Mouse (Mus musculus) gonadal fat pad, adult 2 months (tissue): ENCODE data around the gene Smim24. TPM values are rescaled to one million over a fixed set of nuclear protein-coding genes. Genes with fewer than 3 reads are reported as not detected.

ENCODE experiments used
- DNase-seq: peaks from one replicate; pipeline ENCODE4 v3.0.0-alpha.2; 2012; ENCODE audit warnings: low read depth
- polyA plus RNA-seq: library from polyadenylated mRNA; depleted of rRNA; stranded (reverse); fragments of >200 nt; gene quantifications from 2 replicates; pipeline ENCODE4 v1.2.3, GENCODE M21; 2012

Smim24 gene
- polyA plus RNA-seq, 1 experiment, result 28.6 TPM

GRCm38 (mm10) chr10:81410350-81410749, 17.5 kb downstream of the Smim24 start:
- DNase-seq, result no peak

DNA sequence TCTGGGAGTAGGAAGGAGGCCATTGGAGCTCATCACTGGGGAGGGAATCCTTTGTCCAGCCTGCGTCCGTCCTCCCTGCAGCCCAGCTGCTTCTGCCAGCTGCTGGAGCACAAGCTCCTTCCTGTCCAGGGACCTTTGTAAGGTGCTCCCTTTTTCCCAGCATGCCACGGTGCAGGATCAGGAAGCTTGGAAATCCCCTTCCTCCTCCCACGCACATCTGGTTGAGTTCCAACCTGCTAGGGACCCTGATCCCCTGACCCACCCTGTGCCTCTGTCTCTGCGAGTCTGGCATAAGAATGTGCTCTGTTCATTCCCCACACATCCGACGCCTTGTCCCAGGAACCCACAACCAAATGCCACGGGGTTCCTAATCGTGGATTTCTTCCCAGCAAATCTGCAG, 18.1 kb downstream of the Smim24 start:
- no peak for DNase-seq

DNA sequence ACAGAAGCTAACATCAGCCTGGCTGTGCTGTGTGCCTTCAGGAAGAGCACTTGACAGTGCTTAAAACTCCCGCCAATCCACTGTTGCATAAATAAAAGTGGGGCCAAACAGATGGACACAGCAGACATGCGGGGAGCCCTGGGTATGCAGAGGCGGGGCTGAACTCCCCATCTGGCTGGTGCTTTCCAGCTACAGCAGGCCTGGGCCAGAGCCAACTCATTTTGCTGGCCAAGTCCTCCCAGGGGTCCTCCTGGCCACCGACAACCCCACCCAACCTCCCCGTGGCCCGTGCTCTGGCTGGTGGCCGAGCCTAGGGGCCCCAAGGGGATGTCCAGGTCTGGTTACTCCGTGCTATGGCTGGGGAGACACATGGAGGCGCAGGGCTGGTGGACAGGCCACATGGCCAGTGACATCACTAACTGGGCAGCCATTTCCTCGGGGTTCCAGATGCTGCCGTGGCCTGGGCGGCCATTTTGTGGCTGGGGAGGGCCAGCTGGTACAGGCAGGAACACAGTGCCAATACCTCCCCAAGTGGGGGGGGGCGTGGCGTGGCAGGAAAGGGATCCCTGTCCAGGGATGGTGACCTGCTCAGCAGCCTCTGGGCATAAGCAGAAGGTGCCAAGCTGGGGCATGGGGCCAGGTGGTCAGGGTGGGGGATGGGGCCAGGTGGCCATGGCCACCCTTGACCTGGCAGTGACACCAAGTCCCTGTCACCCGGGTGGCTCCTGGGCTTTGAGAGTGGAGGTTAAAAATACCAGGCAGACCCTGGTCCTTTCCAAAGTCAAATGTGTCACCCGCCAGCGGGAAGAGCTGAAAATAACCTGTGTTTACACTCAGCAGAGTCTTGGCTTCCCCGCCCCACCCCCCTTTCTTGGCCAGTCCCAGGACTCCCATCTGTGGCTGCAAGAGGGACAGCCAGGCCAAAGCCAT, 18.9 kb downstream of the Smim24 start:
- DNase-seq, result no peak

DNA sequence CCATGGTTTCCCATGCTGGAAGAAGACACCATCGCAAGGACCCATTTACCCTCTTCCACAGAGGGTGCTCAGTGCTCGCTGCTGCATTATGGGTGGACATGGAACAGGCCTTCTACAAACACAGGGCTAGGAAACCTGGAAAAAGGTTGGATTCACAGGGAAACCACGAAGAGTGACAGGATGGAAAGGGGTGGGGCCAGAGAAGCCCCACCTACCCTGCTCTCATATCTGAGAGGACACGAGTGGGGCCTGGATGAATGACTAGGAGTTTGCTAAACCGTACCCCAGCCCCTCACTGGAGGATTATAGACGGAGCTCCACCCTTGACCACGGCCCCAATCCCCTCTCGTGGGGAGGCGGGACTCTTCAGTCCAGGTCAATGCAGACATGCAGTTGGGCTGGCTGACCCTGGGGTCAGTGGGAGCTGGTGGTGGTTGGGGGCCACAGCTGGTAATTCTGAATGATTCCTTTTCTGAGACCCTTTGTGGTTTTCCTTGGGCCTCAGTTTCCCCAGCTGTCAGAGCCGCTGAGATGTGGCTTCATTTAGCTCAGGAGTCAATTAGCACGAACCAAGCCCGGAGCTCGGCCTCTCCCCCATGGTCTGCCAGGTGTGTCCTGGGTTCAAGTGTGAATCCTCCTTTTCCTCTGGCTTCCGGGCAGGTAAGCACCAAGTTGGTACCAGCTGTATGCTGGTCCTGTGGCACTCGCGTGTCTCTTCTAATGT, 19.9 kb downstream of the Smim24 start:
- no peak for DNase-seq

- no peak for DNase-seq
Observed at GRCm38 (mm10) chr10:81413310-81414261, 20.7 kb downstream of the Smim24 start.

- DNase-seq, result no peak
Observed at GRCm38 (mm10) chr10:81414682-81415081, 21.8 kb downstream of the Smim24 start.

- no peak for DNase-seq
Observed at GRCm38 (mm10) chr10:81415146-81415545, 22.3 kb downstream of the Smim24 start.

DNA sequence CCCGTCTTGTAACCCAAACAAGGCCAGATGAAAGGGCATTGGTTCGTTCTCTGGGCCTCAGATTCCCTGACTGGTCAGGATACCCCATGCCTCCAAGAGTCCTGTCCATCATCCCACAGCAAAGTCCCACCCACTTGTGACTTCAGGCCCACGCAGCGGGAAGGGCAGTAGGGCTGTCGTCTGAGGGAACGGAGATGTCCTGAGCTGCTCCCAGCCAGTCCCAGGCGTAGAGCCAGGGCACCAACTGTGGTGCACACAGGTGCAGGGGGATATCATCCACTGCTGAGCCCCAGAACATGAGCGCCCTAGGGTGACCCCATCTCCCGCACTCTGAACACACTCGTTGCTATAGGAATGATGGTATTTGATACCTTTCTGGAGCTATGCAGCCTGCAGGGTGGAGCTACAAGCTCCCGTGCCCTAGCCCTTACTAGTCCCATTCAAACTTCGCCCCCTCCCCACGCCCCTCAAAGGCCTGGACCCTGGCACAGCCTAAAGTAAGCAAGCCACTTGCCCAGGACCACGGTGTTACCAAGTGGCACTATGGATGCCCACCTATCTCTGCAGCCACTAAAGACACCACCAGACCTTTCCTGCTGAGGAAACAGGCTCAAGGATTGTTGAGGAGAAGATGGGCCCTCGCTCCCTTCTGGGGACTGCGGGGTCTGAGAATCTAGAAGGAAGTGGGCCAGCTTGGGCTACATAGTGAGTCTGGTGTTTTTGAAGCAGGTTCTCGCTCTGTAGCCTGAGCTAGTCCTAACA, 22.9 kb downstream of the Smim24 start:
- DNase-seq, result no peak

DNA sequence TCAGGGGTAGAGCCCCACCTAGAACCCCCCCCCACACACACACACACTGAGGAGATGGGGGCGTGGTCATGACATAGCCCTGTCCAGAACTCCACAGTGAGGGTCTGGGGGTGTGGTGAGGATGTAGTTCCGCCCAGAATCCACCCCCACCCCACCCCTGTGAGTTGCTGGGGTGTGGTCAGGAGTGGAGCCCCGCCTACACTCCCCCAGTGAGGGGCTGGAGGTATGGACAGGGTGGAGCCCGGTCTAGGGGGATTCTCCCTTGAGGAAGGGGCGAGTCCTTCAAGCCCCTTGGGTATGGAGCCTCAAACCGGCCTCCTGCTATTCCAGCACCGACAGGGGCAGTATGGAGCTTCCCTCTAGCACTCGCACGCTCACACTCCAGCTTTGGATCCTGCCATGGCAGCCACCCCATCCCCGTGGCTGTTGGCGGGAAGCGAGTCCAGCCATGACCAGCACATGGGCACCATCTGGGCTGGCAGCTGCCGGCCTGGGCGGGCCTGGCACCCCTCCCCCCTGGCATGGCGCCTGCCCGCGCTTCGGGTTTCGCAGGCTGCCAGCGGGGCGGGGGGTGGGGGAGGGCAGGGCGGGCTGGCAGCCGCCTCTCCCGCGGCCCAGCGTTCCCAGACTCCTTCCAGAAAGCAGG, 23.9 kb downstream of the Smim24 start:
- DNase-seq, result no peak

GRCm38 (mm10) chr10:81417227-81418215, 24.7 kb downstream of the Smim24 start:
- DNase-seq, result no peak

DNA sequence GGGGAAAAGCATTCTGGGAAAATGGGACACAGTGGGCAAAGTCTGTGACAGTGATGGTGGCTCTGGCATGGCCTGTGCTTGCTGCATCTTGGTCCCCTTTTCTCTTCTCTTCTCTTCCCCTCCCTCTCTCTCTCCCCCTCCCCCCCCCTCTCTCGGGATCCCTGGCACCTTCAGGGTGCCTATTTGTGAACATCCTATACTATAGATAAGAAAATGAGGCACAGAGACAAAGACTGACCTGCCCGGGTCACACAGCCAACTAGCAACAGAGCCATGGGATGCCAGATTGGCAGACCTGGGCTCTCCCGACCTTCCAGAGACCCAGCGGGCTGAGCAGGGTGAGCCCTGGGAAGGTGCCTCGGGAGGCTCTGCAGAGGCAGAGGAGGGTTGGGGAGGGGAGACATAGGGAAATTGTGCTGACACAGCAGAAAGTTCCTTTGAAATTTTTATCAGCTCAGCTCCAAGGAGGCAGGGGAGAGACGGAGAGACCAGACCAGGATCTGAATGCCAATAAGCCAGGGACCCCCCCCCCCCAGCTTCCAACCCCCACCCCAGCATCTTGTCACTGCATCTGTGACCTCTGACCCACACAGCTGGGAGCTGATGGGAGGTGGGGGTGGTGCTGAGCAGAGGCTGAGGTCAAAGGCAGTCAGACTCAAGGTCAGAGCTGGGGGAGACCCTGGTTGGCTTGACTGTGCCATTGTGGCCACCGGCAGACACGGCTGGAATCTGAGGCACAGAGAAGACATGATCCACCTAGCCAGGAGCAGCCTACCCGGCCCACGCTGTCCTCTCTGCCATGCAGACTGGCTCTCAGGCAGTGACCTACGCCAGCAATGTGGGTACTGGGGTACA, 25.6 kb downstream of the Smim24 start:
- no peak for DNase-seq

GRCm38 (mm10) chr10:81419111-81419928, 26.5 kb downstream of the Smim24 start:
- DNase-seq, result no peak

DNA sequence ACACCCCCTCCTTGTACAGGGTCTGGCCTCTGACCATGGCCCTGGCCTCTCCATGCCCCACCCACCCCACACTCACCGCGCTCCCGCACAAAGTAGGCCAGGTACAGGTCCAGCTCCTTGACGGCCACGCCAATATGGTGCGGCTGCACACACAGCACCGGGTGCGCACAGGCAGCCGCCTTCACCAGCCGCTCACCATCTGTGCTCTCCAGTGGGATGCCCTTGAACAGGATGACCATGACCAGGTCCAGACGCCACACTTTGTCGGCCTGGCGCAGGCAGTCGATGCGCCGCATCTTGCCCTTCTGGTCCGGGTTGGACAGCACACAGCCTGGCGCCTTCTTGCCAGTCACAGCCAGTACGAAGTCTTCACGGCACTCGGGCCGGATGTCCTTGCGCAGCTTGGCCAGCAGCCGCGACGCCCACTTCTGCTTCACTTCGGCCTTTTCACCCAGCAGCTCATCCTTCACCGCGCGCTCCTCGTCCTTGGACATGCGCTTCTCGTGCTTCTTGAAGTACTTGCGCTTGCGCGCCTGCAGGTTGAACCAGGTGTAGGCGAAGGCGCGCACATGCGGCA, 27.4 kb downstream of the Smim24 start:
- DNase-seq, result no peak

GRCm38 (mm10) chr10:81421041-81421796, 28.4 kb downstream of the Smim24 start:
- no peak for DNase-seq

GRCm38 (mm10) chr10:81421797-81422100, 28.9 kb downstream of the Smim24 start:
- no peak for DNase-seq

DNA sequence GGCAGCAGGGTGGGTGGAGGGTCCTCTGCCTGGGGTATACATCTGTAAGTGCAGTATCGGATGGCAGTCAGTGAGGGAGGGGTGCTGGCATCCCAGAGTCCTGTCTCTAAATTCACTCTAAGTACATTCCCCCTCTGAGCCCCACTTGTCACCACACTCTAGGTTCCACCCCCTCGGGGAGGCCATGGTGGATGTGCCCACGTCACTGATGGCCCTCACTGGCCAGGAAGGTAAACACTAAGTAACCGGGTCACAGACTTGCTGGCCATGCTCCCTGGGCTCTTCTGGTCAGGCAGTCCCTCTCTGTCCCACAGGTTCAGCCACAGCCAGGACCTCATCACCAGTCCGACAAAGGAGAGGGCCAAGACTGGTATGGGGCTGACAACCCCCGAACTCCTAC, 29.3 kb downstream of the Smim24 start:
- DNase-seq, result no peak
